Mouse (Mus musculus): ENCODE measurements around the gene E330017A01Rik. TPM values are rescaled to one million over a fixed set of nuclear protein-coding genes. Genes with fewer than 3 reads are reported as not detected.
A peak's percentile ranks its signal among the peaks of the same experiment; 100 is the strongest.
"Not testable (repeated sequence)": the region's sequence is repeated elsewhere in the genome, so short reads cannot be mapped to it uniquely, and the experiment has no call there.

E330017A01Rik gene
- total RNA-seq (2021), result not detected

- no peak for DNase-seq (ENCODE audit: extremely low spot score in 1 of 2, low spot score in 1 of 2)
Observed at GRCm38 (mm10) chr16:58638689-58639175, at the start of gene E330017A01Rik. E330017A01Rik (minus strand) TSS chr16:58638739.

GRCm38 (mm10) chr16:58685548-58686537 lies 47.3 kb upstream of the E330017A01Rik start:
- DNase-seq (ENCODE audit: extremely low spot score in 1 of 2, low spot score in 1 of 2), result no peak

GRCm38 (mm10) chr16:58684537-58684936 lies 46.0 kb upstream of the E330017A01Rik start:
- DNase-seq (ENCODE audit: extremely low spot score in 1 of 2, low spot score in 1 of 2), result no peak

DNA sequence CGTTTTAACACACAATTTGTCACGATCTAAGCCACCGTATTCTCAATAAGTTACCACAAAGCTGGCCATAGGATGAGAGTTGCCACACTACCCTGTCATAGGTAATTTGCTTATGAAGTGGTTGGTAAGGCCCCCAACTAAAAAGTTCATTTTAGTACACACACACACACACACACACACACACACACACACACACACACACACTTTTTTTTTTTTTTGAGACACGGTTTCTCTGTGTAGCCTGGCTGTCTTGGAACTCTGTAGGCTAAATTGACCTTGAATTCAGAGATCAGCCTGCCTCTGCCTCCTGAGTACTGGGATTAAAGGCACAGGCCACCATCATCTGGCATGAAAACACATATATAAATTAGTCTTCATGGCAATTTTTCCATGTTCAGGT lies 45.4 kb upstream of the E330017A01Rik start:
- no peak for DNase-seq (ENCODE audit: extremely low spot score in 1 of 2, low spot score in 1 of 2)

DNA sequence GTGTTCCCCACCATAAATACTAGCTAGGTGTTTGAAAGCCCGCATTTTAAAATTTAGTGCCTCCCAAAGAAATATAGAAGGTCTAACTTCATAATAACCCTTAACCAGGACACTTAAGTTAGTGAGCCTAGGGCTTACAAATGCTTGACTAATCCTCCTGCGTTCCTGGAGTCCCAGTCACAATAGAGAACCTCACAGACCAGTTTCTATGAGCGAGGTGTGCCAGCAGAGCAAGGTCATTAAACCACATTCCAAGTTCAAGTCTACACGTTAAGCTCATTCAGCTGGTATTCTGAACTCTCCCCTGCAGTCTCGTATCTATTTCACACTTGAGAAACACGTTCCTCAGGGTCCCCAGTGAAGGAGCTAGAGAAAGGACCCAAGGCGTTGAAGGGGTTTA lies 44.3 kb upstream of the E330017A01Rik start:
- DNase-seq (ENCODE audit: extremely low spot score in 1 of 2, low spot score in 1 of 2), result no peak

GRCm38 (mm10) chr16:58682046-58682445 lies 43.5 kb upstream of the E330017A01Rik start:
- no peak for DNase-seq (ENCODE audit: extremely low spot score in 1 of 2, low spot score in 1 of 2)

DNA sequence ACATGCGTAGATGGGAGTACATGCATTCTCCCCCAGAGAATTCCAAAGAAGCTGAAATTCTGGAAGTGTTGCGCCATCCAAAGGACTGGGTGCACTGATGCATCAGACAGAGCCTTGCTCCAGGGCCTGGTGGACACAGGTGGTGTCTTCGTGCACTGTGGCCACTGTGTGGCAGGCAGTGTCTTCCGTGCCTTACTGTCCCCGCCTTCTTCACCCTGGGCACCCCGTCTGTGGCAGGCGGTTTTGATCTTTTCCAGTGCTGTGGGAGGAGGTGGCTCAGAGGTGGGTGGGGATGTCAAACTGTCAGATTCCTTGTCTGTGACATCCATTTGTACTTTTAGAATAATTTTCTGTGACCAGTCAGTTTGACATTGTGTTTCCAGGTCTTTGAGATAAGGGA lies 40.1 kb upstream of the E330017A01Rik start:
- no peak for DNase-seq (ENCODE audit: extremely low spot score in 1 of 2, low spot score in 1 of 2)

DNA sequence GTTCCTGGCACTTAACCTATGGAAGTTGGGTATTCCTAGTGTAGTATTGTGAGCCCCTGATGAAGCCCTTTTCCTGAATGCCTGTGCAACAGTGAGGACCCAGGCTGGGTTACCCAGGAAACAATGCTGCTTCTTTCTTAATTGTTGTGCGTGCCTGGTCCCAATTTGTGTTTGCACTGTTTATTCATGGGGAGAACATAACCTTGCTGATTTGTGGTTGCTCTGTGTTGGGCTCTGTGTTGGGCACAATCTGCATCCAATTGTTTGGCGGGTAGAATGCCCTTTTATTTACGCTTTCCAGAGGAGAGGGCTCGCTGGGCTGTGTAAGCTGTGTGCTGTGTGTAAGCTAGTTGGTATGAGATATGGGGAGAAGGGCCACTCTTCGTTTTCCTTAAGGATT lies 39.0 kb upstream of the E330017A01Rik start:
- no peak for DNase-seq (ENCODE audit: extremely low spot score in 1 of 2, low spot score in 1 of 2)

DNA sequence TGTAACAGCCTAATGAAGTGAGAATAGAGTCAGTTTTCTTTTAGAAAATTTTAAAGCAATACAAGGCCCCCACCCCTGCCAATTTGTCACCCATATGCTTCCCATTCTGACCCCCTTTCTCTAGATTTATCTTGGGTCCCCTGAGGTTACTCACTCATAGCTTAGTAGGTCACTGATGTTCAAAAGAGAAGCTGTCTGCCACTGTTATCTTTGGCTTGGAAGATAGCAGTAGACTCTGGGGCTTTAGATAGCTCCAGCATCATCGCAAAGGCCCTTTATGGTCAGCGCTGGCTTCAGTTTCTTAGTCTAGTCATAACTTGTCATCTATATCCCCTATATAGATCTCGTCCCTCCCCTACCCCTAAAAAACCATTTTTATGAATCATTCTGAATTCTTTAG lies 38.1 kb upstream of the E330017A01Rik start:
- no peak for DNase-seq (ENCODE audit: extremely low spot score in 1 of 2, low spot score in 1 of 2)

DNA sequence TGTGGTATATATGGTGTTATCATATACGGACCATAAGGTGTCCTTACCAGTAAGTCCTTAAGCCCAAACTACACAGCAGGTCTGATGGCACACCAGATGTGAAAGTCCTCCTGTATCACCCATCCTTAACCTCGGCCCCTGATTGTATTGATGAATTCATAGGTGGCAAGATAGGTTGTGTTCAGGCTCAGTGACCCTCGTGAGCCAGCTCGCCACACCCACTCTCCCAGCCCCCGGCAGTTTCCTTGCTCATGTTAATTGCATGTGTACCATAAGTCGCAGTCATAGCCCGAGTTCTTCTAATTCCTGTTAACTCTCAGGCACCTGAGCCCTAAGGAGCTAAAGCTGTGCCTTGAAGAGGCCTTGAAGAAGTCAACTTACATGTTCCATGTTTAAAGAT lies 37.6 kb upstream of the E330017A01Rik start:
- no peak for DNase-seq (ENCODE audit: extremely low spot score in 1 of 2, low spot score in 1 of 2)

- DNase-seq (ENCODE audit: extremely low spot score in 1 of 2, low spot score in 1 of 2), result peak; percentile 26 to 57
Observed at GRCm38 (mm10) chr16:58675256-58675655, 36.7 kb upstream of the E330017A01Rik start.

DNA sequence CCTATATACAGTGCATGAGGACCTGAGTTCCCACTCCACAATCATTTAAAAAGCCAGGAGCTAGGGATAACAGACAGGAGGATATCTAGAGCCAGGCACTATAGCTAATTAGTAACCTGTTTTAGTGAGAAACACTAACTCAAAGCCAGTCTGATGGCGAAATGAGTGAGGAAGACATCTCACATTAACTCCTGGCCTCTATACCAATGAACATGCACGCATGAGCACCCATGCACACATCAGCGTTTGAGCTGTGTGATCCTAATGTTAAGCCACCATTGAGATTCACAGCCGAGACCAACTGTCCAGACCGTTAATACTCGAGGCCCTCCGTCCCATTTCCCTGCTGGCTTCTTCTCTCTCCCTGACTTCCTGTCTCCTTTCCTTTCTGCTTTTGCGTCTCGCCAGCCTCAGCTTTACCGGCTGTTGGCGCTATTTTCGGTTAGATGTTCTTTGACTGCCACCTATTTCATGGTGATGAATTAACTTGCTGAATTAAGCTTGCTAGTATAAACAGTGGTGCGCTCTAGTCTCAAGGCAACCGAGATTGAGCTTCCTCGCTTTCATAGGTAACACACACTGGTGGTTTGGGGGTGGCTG lies 35.4 kb upstream of the E330017A01Rik start:
- DNase-seq (ENCODE audit: extremely low spot score in 1 of 2, low spot score in 1 of 2), result no peak

DNA sequence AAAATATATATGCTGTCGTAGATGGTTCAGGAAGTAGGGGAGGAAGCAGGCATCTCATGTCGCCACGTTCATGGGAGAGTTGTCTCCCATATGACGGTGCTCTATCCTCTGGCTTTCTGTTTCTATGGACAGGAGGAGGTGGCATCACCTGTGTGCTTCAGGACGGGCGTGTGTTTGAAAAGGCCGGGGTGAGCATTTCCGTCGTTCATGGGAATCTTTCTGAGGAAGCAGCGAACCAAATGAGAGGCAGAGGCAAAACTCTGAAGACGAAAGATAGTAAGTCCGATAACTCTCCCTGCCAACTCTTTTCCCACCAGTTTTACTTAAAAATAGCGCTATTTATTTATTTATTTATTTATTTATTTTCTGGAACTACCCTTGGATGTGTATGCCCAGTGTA lies 33.9 kb upstream of the E330017A01Rik start:
- no peak for DNase-seq (ENCODE audit: extremely low spot score in 1 of 2, low spot score in 1 of 2)

GRCm38 (mm10) chr16:58671212-58671985 lies 32.9 kb upstream of the E330017A01Rik start:
- DNase-seq (ENCODE audit: extremely low spot score in 1 of 2, low spot score in 1 of 2), result no peak

- DNase-seq (ENCODE audit: extremely low spot score in 1 of 2, low spot score in 1 of 2), result no peak
Observed at GRCm38 (mm10) chr16:58670643-58671042, 32.1 kb upstream of the E330017A01Rik start.

GRCm38 (mm10) chr16:58669917-58670630 lies 31.5 kb upstream of the E330017A01Rik start, which contains the start of gene Cpox:
Cpox (plus strand) TSS chr16:58670292.
- DNase-seq (ENCODE audit: extremely low spot score in 1 of 2, low spot score in 1 of 2), result peak; percentile 73 to 83

DNA sequence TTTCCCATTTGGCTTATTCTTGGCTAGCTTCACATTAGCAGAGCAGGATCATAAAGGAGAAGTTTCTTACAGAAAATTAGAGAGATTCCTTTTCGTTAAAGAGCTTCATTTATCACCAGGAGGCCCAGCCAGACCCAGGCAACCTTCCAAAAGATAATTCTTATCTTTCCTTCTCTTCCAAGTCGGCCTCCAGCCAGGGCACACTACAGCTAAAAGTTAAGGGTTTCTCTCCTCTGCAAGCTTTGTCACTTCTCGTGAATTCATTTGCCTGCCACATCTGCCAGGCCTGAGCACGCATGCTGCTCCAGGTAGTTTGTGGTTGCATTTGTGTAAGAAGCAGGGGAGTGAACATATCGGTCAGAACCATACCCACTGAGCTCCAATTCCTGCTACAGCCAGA lies 30.7 kb upstream of the E330017A01Rik start:
- no peak for DNase-seq (ENCODE audit: extremely low spot score in 1 of 2, low spot score in 1 of 2)

GRCm38 (mm10) chr16:58668586-58668985 lies 30.0 kb upstream of the E330017A01Rik start:
- DNase-seq (ENCODE audit: extremely low spot score in 1 of 2, low spot score in 1 of 2), result no peak

- not testable (repeated sequence) for DNase-seq (ENCODE audit: extremely low spot score in 1 of 2, low spot score in 1 of 2)
Observed at GRCm38 (mm10) chr16:58666681-58667080, 28.1 kb upstream of the E330017A01Rik start.

DNA sequence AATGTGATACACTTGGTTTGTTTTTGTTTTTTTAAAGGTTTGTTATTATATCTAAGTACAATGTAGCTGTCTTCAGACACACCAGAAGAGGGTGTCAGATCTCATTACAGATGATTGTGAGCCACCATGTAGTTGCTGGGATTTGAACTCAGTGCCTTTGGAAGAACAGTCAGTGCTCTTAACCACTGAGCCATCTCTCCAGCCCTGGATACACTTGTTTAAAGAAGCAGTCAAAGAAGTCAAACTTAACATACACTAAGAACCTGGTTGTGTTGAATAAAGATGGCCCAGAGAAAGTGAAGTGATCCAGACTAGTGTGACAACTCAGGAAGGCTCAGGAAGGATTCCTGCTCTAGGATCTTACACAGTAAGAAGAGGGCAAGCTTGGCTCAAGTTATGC lies 26.6 kb upstream of the E330017A01Rik start:
- DNase-seq (ENCODE audit: extremely low spot score in 1 of 2, low spot score in 1 of 2), result not testable (repeated sequence)
